Mouse (Mus musculus): ENCODE data around the gene Arpp19. TPM values are rescaled to one million over a fixed set of nuclear protein-coding genes. Genes with fewer than 3 reads are reported as not detected.

Gene Arpp19
- polyA plus RNA-seq, 1 experiment from 2014 or later = 391 TPM

DNA sequence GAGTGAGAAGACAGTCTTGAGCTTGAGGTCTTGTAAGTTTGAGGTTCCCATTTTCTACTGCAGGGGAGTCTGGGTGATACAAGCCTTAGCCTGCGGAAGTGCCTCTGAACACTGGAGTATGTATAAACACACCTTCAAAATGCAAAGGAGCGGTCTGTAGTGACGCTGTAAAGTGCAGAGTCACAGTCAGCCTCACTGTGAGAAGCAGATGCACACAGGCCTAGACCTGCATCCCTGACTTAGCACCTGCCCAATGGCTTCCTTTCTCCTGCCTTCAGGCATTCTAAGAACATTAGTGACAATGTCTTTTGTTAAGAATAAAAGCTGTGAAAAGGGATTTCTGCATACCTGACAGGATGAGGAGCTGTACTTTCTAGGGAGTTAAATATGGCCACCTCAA, 17.8 kb upstream of the Arpp19 start:
- H3K27me3 ChIP-seq (replicated peaks; ENCODE audit: low read depth, poor library complexity, severe bottlenecking) = no peaks in the 10 kb centered on the region
- 87% methylated on average over 3 of the region's 3 CpGs for WGBS
- no peak for DNase-seq (ENCODE audit: low spot score)
- no peaks in the 10 kb centered on the region for H3K9me3 ChIP-seq
- no peaks in the 10 kb centered on the region; the same call in 1 of the 2 replicates for H3K36me3 ChIP-seq (replicated peaks)
- peaks cover 13% of the 10 kb centered on the region for H3K4me1 ChIP-seq
- H3K4me3 ChIP-seq = no peak overlapping the region
- no peak overlapping the region for H3K27ac ChIP-seq (replicated peaks)

DNA sequence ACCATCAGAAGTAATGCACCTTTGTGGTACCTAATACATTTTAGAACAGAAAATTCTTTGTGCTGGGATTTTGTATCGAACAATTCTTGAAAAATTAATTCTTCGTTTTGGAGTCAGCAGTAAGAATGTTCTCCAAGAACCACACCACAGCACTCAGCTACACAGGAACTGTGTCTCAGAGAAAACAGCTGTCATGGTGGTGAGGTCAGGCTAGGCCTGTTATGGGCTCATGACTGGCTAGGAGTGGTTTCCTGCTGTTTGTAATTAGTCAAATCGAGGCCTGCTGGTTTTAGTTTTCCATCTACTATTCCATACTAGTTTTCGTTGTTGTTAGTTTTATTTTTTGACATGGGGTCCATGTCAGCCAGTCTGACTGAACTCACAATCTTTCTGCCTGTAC, 16.9 kb upstream of the Arpp19 start:
- peaks cover 13% of the 10 kb centered on the region for H3K4me1 ChIP-seq
- no peak overlapping the region for H3K4me3 ChIP-seq
- H3K27me3 ChIP-seq (replicated peaks; ENCODE audit: low read depth, poor library complexity, severe bottlenecking) = no peaks in the 10 kb centered on the region
- WGBS = 63% methylated on average over 4 of the region's 4 CpGs
- peak; percentile 14 for DNase-seq (ENCODE audit: low spot score)
- no peaks in the 10 kb centered on the region; the same call in 1 of the 2 replicates for H3K36me3 ChIP-seq (replicated peaks)
- H3K27ac ChIP-seq (replicated peaks) = no peak overlapping the region
- no peaks in the 10 kb centered on the region for H3K9me3 ChIP-seq

DNA sequence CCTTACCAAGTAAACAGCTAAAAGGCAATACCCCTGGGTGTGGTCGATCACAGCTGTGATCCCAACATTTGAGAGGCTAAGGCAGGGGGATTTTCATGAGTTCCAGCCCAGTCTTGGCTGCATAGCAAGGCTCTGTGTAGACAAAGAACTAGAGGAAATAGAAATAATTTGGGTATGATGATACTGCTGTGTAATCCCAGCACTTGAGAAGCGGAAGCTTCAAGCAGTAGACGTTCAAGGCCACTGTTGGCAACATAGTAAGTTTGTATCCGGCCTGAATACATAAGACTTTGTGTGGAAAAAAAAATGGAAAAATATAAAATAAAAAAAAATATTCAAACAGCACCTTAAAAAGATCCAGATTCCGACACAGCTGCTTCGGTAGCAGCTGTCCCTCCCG, 14.9 kb upstream of the Arpp19 start:
- no peak overlapping the region for H3K27ac ChIP-seq (replicated peaks)
- no peak for DNase-seq (ENCODE audit: low spot score)
- H3K36me3 ChIP-seq (replicated peaks) = peaks cover 4% of the 10 kb centered on the region; the same call in 1 of the 2 replicates
- H3K4me3 ChIP-seq = no peak overlapping the region
- peaks cover 13% of the 10 kb centered on the region for H3K4me1 ChIP-seq
- no peaks in the 10 kb centered on the region for H3K9me3 ChIP-seq
- 92% methylated on average over 7 of the region's 7 CpGs for WGBS
- no peaks in the 10 kb centered on the region for H3K27me3 ChIP-seq (replicated peaks; ENCODE audit: low read depth, poor library complexity, severe bottlenecking)

DNA sequence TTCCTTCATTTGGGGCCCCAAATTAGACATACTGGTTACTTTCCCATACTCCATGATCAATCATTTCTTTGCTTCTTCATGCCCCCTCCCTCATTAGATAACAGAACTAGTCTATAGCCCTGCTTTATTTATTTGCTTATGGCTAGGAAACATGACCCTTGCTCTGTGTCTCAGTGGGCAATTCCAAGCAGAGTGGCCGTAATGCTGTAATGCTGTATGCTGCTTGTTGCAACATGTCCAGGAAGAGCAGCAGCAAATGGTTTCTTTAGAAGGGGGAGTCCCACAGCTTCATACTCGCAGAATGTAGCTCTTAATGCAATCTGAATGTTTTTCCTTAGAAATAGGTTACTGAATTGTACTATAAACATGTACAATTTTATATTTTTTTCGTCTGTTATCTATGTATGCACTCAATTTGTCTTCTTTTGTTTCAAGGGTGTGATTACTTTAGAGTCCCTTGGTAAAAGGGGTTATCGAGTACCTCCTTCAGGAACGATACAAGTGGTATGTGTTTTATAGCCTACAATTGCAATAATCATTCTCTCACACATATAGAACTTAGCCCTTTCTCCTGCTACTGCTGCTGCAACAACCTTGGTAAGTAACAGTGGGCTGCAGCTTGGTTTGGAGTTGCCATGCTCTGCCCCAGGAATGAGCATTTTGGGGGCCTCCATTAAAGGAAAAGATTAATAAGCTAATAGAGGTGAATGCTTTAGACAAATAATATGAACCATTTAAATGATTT, 14.1 kb upstream of the Arpp19 start:
- Histone ChIP-seq H3K9me3 (no peaks in the 10 kb centered on the region), H3K4me1 (peaks cover 13% of the 10 kb centered on the region), H3K36me3 (replicated peaks) (peaks cover 4% of the 10 kb centered on the region; the same call in 1 of the 2 replicates), H3K27me3 (replicated peaks; ENCODE audit: low read depth, poor library complexity, severe bottlenecking) (no peaks in the 10 kb centered on the region), H3K4me3 (no peak overlapping the region), H3K27ac (replicated peaks) (no peak overlapping the region)
- WGBS = 73% methylated on average over 5 of the region's 5 CpGs
- no peak for DNase-seq (ENCODE audit: low spot score)

GRCm38 (mm10) chr9:75024089-75024488, 13.3 kb upstream of the Arpp19 start:
- H3K9me3 ChIP-seq = no peaks in the 10 kb centered on the region
- peaks cover 4% of the 10 kb centered on the region; the same call in 1 of the 2 replicates for H3K36me3 ChIP-seq (replicated peaks)
- H3K27ac ChIP-seq (replicated peaks) = 0 out of 2 replicates have a peak overlapping the region, but pooled peaks have one; percentile 27
- no peak overlapping the region for H3K4me3 ChIP-seq
- 42% methylated on average over 7 of the region's 7 CpGs for WGBS
- peak; percentile 11 for DNase-seq (ENCODE audit: low spot score)
- no peaks in the 10 kb centered on the region for H3K27me3 ChIP-seq (replicated peaks; ENCODE audit: low read depth, poor library complexity, severe bottlenecking)
- H3K4me1 ChIP-seq = peaks cover 13% of the 10 kb centered on the region

DNA sequence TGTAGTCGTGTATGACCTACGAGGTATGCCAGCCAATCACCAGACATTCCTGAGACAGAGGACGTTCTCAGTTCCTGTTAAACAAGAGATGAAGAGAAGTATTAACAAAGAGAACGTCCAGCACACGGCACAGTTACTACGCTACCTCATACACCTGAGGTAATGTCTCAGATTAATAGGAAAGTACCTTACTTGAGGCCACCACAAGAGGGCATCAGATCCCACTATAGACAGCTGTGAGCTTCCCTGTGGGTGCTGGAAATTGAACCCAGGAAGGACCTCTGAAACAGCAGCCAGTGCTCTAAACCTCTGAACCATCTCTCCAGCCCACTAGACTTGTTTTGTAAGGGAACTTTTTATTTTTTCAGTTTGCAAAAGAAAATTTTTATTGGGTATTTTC, 11.7 kb upstream of the Arpp19 start:
- no peak overlapping the region for H3K4me3 ChIP-seq

GRCm38 (mm10) chr9:75032408-75032807, 5.0 kb upstream of the Arpp19 start:
- H3K4me3 ChIP-seq = no peak overlapping the region
- no peaks in the 10 kb centered on the region for H3K36me3 ChIP-seq (replicated peaks)
- peaks cover 5% of the 10 kb centered on the region; the same call in 1 of the 2 replicates for H3K4me1 ChIP-seq
- no peaks in the 10 kb centered on the region for H3K9me3 ChIP-seq
- DNase-seq (ENCODE audit: low spot score) = no peak
- WGBS = 95% methylated on average over 1 of the region's 1 CpGs
- no peak overlapping the region for H3K27ac ChIP-seq (replicated peaks)
- no peaks in the 10 kb centered on the region for H3K27me3 ChIP-seq (replicated peaks; ENCODE audit: low read depth, poor library complexity, severe bottlenecking)

More for the DNA sequence above, 11.7 kb upstream of the Arpp19 start:
- peaks cover 4% of the 10 kb centered on the region; the same call in 1 of the 2 replicates for H3K36me3 ChIP-seq (replicated peaks)
- DNase-seq (ENCODE audit: low spot score) = no peak
- H3K4me1 ChIP-seq = peaks cover 13% of the 10 kb centered on the region
- H3K9me3 ChIP-seq = no peaks in the 10 kb centered on the region
- H3K27ac ChIP-seq (replicated peaks) = no peak overlapping the region
- WGBS = 67% methylated on average over 6 of the region's 6 CpGs
- no peaks in the 10 kb centered on the region for H3K27me3 ChIP-seq (replicated peaks; ENCODE audit: low read depth, poor library complexity, severe bottlenecking)

GRCm38 (mm10) chr9:75033141-75033540, 4.3 kb upstream of the Arpp19 start:
- no peak for DNase-seq (ENCODE audit: low spot score)
- no peaks in the 10 kb centered on the region for H3K27me3 ChIP-seq (replicated peaks; ENCODE audit: low read depth, poor library complexity, severe bottlenecking)
- no peaks in the 10 kb centered on the region for H3K36me3 ChIP-seq (replicated peaks)
- H3K4me1 ChIP-seq = peaks cover 6% of the 10 kb centered on the region; the same call in 1 of the 2 replicates
- no peak overlapping the region for H3K4me3 ChIP-seq
- H3K9me3 ChIP-seq = no peaks in the 10 kb centered on the region
- WGBS = 64% methylated on average over 7 of the region's 7 CpGs
- H3K27ac ChIP-seq (replicated peaks) = no peak overlapping the region

- H3K4me3 ChIP-seq = no peak overlapping the region
- no peaks in the 10 kb centered on the region for H3K9me3 ChIP-seq
- 50% methylated on average over 1 of the region's 1 CpGs for WGBS
- no peak overlapping the region for H3K27ac ChIP-seq (replicated peaks)
- peaks cover 18% of the 10 kb centered on the region for H3K4me1 ChIP-seq
- H3K36me3 ChIP-seq (replicated peaks) = no peaks in the 10 kb centered on the region
- no peaks in the 10 kb centered on the region for H3K27me3 ChIP-seq (replicated peaks; ENCODE audit: low read depth, poor library complexity, severe bottlenecking)
- no peak for DNase-seq (ENCODE audit: low spot score)
These were observed 2.7 kb upstream of the Arpp19 start for GRCm38 (mm10) chr9:75034691-75035090.

DNA sequence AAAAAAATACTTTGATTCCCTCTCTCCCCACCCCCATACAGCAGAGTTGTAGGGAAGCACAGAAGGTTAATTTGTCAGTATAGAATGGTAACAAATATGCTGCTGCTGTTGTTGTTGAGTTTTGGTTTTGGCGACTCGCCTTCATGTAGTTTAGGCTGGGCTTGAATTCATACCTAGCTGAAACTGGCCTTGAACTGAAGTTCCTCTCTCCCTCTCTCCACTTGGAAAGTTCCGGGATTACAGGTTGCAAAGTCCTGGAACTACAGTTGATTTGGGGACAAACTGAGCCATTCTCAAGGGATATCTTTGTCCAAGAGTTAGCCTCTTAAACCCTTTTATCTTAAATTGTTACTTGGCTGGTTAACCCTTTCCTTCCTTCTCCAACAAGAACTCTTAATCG, 1.5 kb upstream of the Arpp19 start:
- H3K9me3 ChIP-seq = no peaks in the 10 kb centered on the region
- H3K36me3 ChIP-seq (replicated peaks) = 0 out of 2 replicates have a peak, but pooled peaks cover 8% of the 10 kb centered on the region
- no peaks in the 10 kb centered on the region for H3K27me3 ChIP-seq (replicated peaks; ENCODE audit: low read depth, poor library complexity, severe bottlenecking)
- no peak overlapping the region for H3K4me3 ChIP-seq
- peaks cover 18% of the 10 kb centered on the region for H3K4me1 ChIP-seq
- no peak overlapping the region for H3K27ac ChIP-seq (replicated peaks)
- WGBS = 76% methylated on average over 4 of the region's 4 CpGs
- no peak for DNase-seq (ENCODE audit: low spot score)

- WGBS = 2% methylated on average over 10 of the region's 10 CpGs
- peak overlapping the region; percentile 99 for H3K4me3 ChIP-seq
- peaks cover 26% of the 10 kb centered on the region for H3K36me3 ChIP-seq (replicated peaks)
- H3K9me3 ChIP-seq = no peaks in the 10 kb centered on the region
- peak overlapping the region; percentile 95 for H3K27ac ChIP-seq (replicated peaks)
- peaks cover 18% of the 10 kb centered on the region for H3K4me1 ChIP-seq
- DNase-seq (ENCODE audit: low spot score) = no peak
- H3K27me3 ChIP-seq (replicated peaks; ENCODE audit: low read depth, poor library complexity, severe bottlenecking) = no peaks in the 10 kb centered on the region
These were observed 909 bp downstream of the Arpp19 start for GRCm38 (mm10) chr9:75038357-75038688.

- Histone ChIP-seq H3K9me3 (no peaks in the 10 kb centered on the region), H3K27me3 (replicated peaks; ENCODE audit: low read depth, poor library complexity, severe bottlenecking) (no peaks in the 10 kb centered on the region), H3K4me3 (no peak overlapping the region), H3K27ac (replicated peaks) (no peak overlapping the region), H3K36me3 (replicated peaks) (peaks cover 36% of the 10 kb centered on the region), H3K4me1 (peaks cover 18% of the 10 kb centered on the region)
- 89% methylated on average over 2 of the region's 2 CpGs for WGBS
- DNase-seq (ENCODE audit: low spot score) = no peak
These were observed 3.2 kb downstream of the Arpp19 start for GRCm38 (mm10) chr9:75040566-75040965.

DNA sequence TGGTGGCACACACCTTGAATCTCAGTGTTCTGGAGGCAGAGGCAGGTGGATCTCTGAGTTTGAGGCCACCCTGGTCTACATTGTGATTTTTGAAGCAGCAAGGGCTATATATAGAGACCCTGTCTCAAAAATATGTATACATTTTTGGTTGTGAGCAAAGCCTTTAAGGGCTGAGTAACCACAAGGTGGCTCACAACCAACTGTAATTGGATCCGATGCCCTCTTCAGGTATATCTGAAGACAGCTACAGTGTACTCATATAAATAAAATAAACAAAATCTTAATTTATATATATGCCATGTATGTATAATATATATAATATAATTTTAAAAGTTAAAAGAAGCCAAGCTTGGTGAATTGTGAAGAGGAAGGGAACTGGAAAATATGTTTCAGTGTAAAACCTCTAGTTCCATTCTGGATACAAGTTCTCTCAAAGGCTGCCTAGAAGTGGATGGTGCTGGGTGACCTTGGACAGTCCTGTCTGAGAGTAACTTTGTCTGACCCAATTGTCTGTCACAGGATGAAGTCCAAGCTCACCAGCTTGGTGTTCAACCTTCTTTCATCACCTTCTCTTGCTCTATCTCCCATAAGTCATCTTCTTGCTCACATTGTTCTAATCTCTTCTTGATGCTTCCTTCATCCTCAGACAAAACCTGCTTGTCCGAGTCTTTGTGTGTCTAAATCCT, 4.6 kb downstream of the Arpp19 start:
- 85% methylated on average over 2 of the region's 2 CpGs for WGBS
- no peak for DNase-seq (ENCODE audit: low spot score)

More for the DNA sequence above, 4.6 kb downstream of the Arpp19 start:
- Histone ChIP-seq H3K27me3 (replicated peaks; ENCODE audit: low read depth, poor library complexity, severe bottlenecking) (no peaks in the 10 kb centered on the region), H3K27ac (replicated peaks) (no peak overlapping the region), H3K4me1 (peaks cover 17% of the 10 kb centered on the region), H3K9me3 (no peaks in the 10 kb centered on the region), H3K4me3 (no peak overlapping the region), H3K36me3 (replicated peaks) (peaks cover 50% of the 10 kb centered on the region)

Measured in embryonic facial prominence, embryonic 10.5 days (tissue).